Mouse (Mus musculus): ENCODE results near the gene Ccdc182.

DNA sequence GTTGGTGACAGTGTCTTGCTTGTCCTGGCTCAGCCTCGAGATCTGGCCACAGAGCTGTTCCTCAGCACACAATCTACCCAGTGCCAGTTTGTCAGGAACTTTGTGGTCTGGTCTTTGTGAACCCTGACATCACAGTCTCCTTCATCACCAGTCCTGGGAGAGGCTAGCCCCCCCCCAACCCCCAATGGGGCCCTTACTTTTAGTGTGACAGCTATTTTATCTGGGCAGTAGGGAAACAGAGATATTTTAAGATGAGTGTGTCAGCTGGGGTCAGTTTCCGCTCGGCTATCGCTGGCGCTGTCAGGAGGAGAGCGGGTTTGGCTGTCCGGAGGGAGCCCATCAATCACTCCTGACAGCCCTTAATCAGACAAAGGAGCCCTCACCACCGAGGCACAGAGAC, 19.7 kb downstream of the Ccdc182 start:
- TF ChIP-seq CTCF (conservative IDR thresholded peaks at IDR 0.05; ENCODE audit: low read length) (no peak), NANOG (IDR thresholded peaks at IDR 0.05; ENCODE audit: borderline replicate concordance, low read length) (no peak)
